Mouse (Mus musculus) liver, postnatal 0 days (tissue): Measurements from ENCODE around the gene Dnaic1.

ENCODE experiments used
- CTCF ChIP-seq: sonication (generic); IDR thresholded peaks from 2 replicates; pipeline ENCODE4 v1.5.1; 2016; ENCODE audit warnings: antibody characterized with exemption, low read depth
- EP300 ChIP-seq: IDR thresholded peaks from 2 replicates; pipeline ENCODE4 v1.6.1; 2016; ENCODE audit warnings: antibody characterized with exemption, low read depth, mild to moderate bottlenecking

GRCm38 (mm10) chr4:41671963-41672480 lies 102.4 kb downstream of the Dnaic1 start:
- TF ChIP-seq CTCF (no peak), EP300 (no peak)
